8 mouse cellular contexts compared by ENCODE assay signal in the genomic region with DNA sequence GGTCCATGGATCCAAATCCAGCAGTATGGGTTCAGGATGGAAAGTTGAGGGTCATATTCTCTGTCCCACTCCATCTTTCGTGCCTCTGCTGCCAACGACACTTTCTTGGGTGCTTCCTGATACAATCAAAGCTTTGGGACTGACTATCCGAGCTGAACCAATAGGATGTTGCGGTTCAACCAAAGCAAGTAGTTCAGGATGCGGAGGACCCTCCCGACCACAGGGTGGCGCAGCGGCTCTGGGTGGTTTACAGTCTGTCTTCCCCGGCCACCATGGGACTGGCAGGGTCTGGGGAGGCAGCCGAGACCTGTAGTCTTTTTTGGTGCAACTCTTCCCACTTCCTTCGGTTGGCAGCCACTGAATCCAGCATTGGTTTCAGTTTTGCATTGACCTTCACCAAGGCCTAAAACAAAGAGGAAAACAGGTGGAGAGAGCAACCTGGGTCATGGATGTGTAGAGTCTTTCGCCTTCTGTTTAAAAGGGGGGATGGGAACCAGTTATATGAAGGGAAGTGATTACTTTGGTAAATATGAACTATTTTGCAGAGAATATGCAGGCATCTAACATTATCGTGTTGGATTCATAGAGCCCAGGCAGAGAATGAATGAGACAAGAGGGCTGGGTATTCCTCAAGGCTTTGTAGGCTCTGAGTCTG. TPM values are rescaled to one million over a fixed set of nuclear protein-coding genes. Genes with fewer than 3 reads are reported as not detected.
DNase-seq lines count a peak whose midpoint lies in the region; ATAC-seq and TF ChIP-seq lines count a peak whose summit lies in the region.
"Had no signal": no experiment of that assay in that cellular context is flagged by ENCODE, and none has a peak within 500 bp of the region (broad histone marks: within the 10 kb centered on the region; RNA-seq: fewer than 3 reads in every experiment).

No protein-coding gene starts in this region.

- intact Hi-C loops in heart, postnatal 10 days (cut with DNase I), result loop anchor here (1.0 kb wide), 1 partner anchor 77 kb away; no protein-coding TSS in a partner anchor
- intact Hi-C loops in left cerebral cortex, adult 2 months (cut with DNase I), result no loop called here

- peaks cover 3% of the 10 kb centered on the region; the same call in 1 of the 2 replicates for H3K4me1 ChIP-seq in G1E (ENCODE audit: insufficient read depth, low read depth, low read length)
- H3K4me1 ChIP-seq in embryonic facial prominence, embryonic 13.5 days, result peaks cover 39% of the 10 kb centered on the region

- H3K4me3 ChIP-seq in G1E (ENCODE audit: low read depth, low read length), result no peak overlapping the region
- H3K4me3 ChIP-seq in embryonic facial prominence, embryonic 13.5 days, result no peak overlapping the region
- H3K4me3 ChIP-seq in left cerebral cortex, adult 2 months, result no peak overlapping the region
- H3K4me3 ChIP-seq: neural tube, embryonic 12.5 days had no signal

- ATAC-seq in G1E (ENCODE audit: extremely low read depth, insufficient number of reproducible peaks, low FRiP score, poor library complexity, severe bottlenecking), result peak; percentile 28; the same call in 1 of the 2 replicates
- no peak for ATAC-seq in embryonic facial prominence, embryonic 13.5 days (ENCODE audit: insufficient number of reproducible peaks, insufficient read depth, low FRiP score, low TSS enrichment, low read depth)
- peak; percentile 97 for ATAC-seq in megakaryocyte, adult 5-6 weeks (ENCODE audit: poor library complexity, severe bottlenecking)

- DNase-seq in G1E (ENCODE audit: low spot score), result peak; percentile 18
- peak; percentile 85 to 90 for DNase-seq in adrenal gland, postnatal 36 days
- peak; percentile 66 to 88 for DNase-seq in heart, postnatal 10 days
- DNase-seq in left cerebral cortex, adult 2 months (ENCODE audit: extremely low spot score in 1 of 2, low spot score in 2 of 2), result peak; percentile 48 to 50
- peak; percentile 21 to 55 for DNase-seq in spleen, adult 18-20 months

- TF ChIP-seq CTCF in G1E (IDR thresholded peaks at IDR 0.05; ENCODE audit: low read depth, low read length), result no peak
- TF ChIP-seq CTCF in left cerebral cortex, adult 2 months (IDR thresholded peaks at IDR 0.05), result peak; percentile 65

- H3K4me2 ChIP-seq in embryonic facial prominence, embryonic 13.5 days, result peak overlapping the region; percentile 14; the same call in 1 of the 2 replicates
- H3K4me2 ChIP-seq: neural tube, embryonic 12.5 days had no signal

- 0 out of 2 replicates have a peak, but pooled peaks cover 2% of the 10 kb centered on the region for H3K27me3 ChIP-seq in G1E (ENCODE audit: insufficient read depth, low read length)
- no peaks in the 10 kb centered on the region for H3K27me3 ChIP-seq in embryonic facial prominence, embryonic 13.5 days
- H3K27me3 ChIP-seq: neural tube, embryonic 12.5 days had no signal

- H3K27ac ChIP-seq in embryonic facial prominence, embryonic 13.5 days, result peak overlapping the region; percentile 3; the same call in 1 of the 2 replicates
- no peak overlapping the region for H3K27ac ChIP-seq in left cerebral cortex, adult 2 months
- H3K27ac ChIP-seq: neural tube, embryonic 12.5 days had no signal

- H3K36me3 ChIP-seq in G1E (replicated peaks), result no peaks in the 10 kb centered on the region
- no peaks in the 10 kb centered on the region for H3K36me3 ChIP-seq in embryonic facial prominence, embryonic 13.5 days
- H3K36me3 ChIP-seq: neural tube, embryonic 12.5 days had no signal

- WGBS in embryonic facial prominence, embryonic 13.5 days, result 40% methylated on average over 13 of the region's 13 CpGs

- H3K9me3 ChIP-seq in G1E (replicated peaks), result no peaks in the 10 kb centered on the region
- H3K9me3 ChIP-seq in embryonic facial prominence, embryonic 13.5 days, result no peaks in the 10 kb centered on the region
- H3K9me3 ChIP-seq: neural tube, embryonic 12.5 days had no signal

- H3K9ac ChIP-seq in embryonic facial prominence, embryonic 13.5 days, result no peak overlapping the region
- H3K9ac ChIP-seq: neural tube, embryonic 12.5 days had no signal

RNA-seq across cellular contexts. Expression of gene Ttc30a1, which starts 9.2 kb away (rescaled TPM):
- total RNA-seq in G1E (2014; fragmentation: Nextera tagmentation), result not detected in 2 replicates
- total RNA-seq in G1E (2017), result 0.12 TPM in 1 of 2 replicates, not detected in the other
- polyA plus RNA-seq in G1E (2012), result not detected in 2 replicates
- 1 to 10 TPM; 3.0 to 3.4 TPM for total RNA-seq in adrenal gland, postnatal 36 days (2021)
- polyA plus RNA-seq in embryonic facial prominence, embryonic 13.5 days (2015; fragmentation: Nextera tagmentation; extraction: Ambion mirVana), result 8.3 and 8.4 TPM in 2 replicates
- total RNA-seq in heart, postnatal 10 days (2021), result 1 to 10 TPM; 2.7 to 3.6 TPM
- 1 to 10 TPM; 2.9 to 3.4 TPM for total RNA-seq in left cerebral cortex, adult 2 months (2021)
- 1.4 and 2.6 TPM in 2 replicates for total RNA-seq in megakaryocyte, adult 5-6 weeks (2015)
- total RNA-seq in megakaryocyte, adult 5-6 weeks (2017), result 2.2 and 2.8 TPM in 2 replicates

RNA-seq across cellular contexts. Expression of gene Ttc30a2, which starts 13.0 kb away (rescaled TPM):
- not detected in 2 replicates for total RNA-seq in G1E (2014; fragmentation: Nextera tagmentation)
- total RNA-seq in G1E (2017), result 0.05 and 0.06 TPM in 2 replicates
- not detected in 2 replicates for polyA plus RNA-seq in G1E (2012)
- under 1 TPM; 0.43 to 0.49 TPM for total RNA-seq in adrenal gland, postnatal 36 days (2021)
- 0.31 TPM in 1 of 2 replicates, not detected in the other for polyA plus RNA-seq in embryonic facial prominence, embryonic 13.5 days (2015; fragmentation: Nextera tagmentation; extraction: Ambion mirVana)
- 1 to 10 TPM; 1.0 to 1.6 TPM for total RNA-seq in heart, postnatal 10 days (2021)
- under 1 TPM; 0.28 to 0.50 TPM for total RNA-seq in left cerebral cortex, adult 2 months (2021)
- not detected in 2 replicates for total RNA-seq in megakaryocyte, adult 5-6 weeks (2015)
- total RNA-seq in megakaryocyte, adult 5-6 weeks (2017), result 0.08 TPM in 1 of 2 replicates, not detected in the other

RNA-seq across cellular contexts. Expression of gene Ttc30b, which starts 52.6 kb away (rescaled TPM):
- total RNA-seq in G1E (2014; fragmentation: Nextera tagmentation), result 1.3 and 2.7 TPM in 2 replicates
- 3.0 and 3.1 TPM in 2 replicates for total RNA-seq in G1E (2017)
- polyA plus RNA-seq in G1E (2012), result 0.44 and 0.51 TPM in 2 replicates
- total RNA-seq in adrenal gland, postnatal 36 days (2021), result 10 to 100 TPM; 13.2 to 21.4 TPM
- polyA plus RNA-seq in embryonic facial prominence, embryonic 13.5 days (2015; fragmentation: Nextera tagmentation; extraction: Ambion mirVana), result 8.7 and 10.5 TPM in 2 replicates
- 10 to 100 TPM; 13.6 to 14.9 TPM for total RNA-seq in heart, postnatal 10 days (2021)
- total RNA-seq in left cerebral cortex, adult 2 months (2021), result 10 to 100 TPM; 10.3 to 13.1 TPM
- total RNA-seq in megakaryocyte, adult 5-6 weeks (2015), result 1.8 TPM in 2 replicates
- total RNA-seq in megakaryocyte, adult 5-6 weeks (2017), result 2.1 and 2.3 TPM in 2 replicates

Comparison
In these comparisons a context has a peak if more than half of its experiments do, and no peak if none do; other contexts are left out.
1. DNase-seq: peak in every context shown above with its lines; median percentile 88 in adrenal gland, postnatal 36 days; 77 in heart, postnatal 10 days; 49 in left cerebral cortex, adult 2 months; 38 in spleen, adult 18-20 months; 18 in G1E.